Mouse (Mus musculus) spleen, adult 2 months (tissue): ENCODE results near the gene Hemgn.

Experiments used
- CTCF ChIP-seq: fragments of 200-500 bp; IDR thresholded peaks from 2 replicates; pipeline ENCODE4 v1.5.1; 2011; ENCODE audit warnings: mild to moderate bottlenecking, inconsistent platforms; ENCODE audit not compliant: insufficient read depth, insufficient read length, insufficient replicate concordance; ENCODE audit errors: extremely low read depth
- POLR2A ChIP-seq: fragments of 200-500 bp; IDR thresholded peaks from 2 replicates; pipeline ENCODE4 v1.6.1; 2011; ENCODE audit warnings: low read depth, low read length, inconsistent platforms

DNA sequence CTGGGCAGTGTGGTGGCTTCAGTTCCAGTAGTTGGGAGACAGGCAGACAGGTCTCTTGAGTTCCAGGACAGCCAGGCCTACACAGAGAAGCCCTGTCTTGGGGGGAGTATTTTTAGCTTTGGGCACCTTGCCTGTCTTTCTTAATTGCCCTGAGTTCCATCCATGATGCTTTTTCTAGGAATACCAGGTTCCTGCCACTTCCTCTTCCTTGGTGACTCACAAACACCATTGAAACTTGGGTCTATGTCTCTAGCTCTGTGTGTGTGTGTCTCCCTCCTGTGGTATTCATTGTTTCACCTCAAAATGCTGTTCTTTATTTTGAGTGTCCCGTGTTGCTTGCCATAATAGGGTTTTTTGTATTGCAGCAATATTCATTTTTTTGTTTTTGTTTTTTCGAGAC lies 45.1 kb upstream of the Hemgn start:
- no peak for TF ChIP-seq CTCF
- TF ChIP-seq POLR2A = no peak
